Mouse (Mus musculus) adrenal gland, postnatal 4 days (tissue): ENCODE data around the gene Casp4. TPM values are rescaled to one million over a fixed set of nuclear protein-coding genes. Genes with fewer than 3 reads are reported as not detected.

Experiments
- total RNA-seq, 2 experiments: library from RNA; stranded (reverse); gene quantifications; 2 replicates each; pipeline ENCODE4 v1.2.3; 2021

Casp4 gene
- total RNA-seq, 2 experiments from 2014 or later: 4.7 to 6.4 TPM

Other genes starting within 250 kb of the Casp4 start
- gene Casp1, start 10.3 kb upstream of the Casp4 start, total RNA-seq: 1 to 10 TPM in 1 of 2 experiments, under 1 TPM in 1; 0.98 to 1.7 TPM
- gene Casp12, start 36.6 kb downstream of the Casp4 start, total RNA-seq: 10 to 100 TPM; 21.9 to 23.3 TPM